In genomic region chr11:15221856-15222255, GRCm38 (mm10) we compare ENCODE assay signal across 29 mouse cellular contexts.
"Had no signal": no experiment of that assay in that cellular context is flagged by ENCODE, and none has a peak within 500 bp of the region (broad histone marks: within the 10 kb centered on the region; RNA-seq: fewer than 3 reads in every experiment).

No protein-coding gene starts in this region.

- ATAC-seq: hindbrain, embryonic 16.5 days; inflammation-experienced regulatory T-cells, adult 6 months; intestine, embryonic 15.5 days; liver, embryonic 12.5 days had no signal

- H3K9ac ChIP-seq: heart, embryonic 13.5 days; heart, embryonic 15.5 days; hindbrain, embryonic 12.5 days; hindbrain, embryonic 14.5 days; intestine, embryonic 15.5 days; kidney, embryonic 15.5 days; limb, embryonic 13.5 days; limb, embryonic 15.5 days; liver, embryonic 12.5 days; liver, embryonic 14.5 days had no signal

- DNase-seq: gastrocnemius, adult 2 months; gastrocnemius, postnatal 10 days; gastrocnemius, postnatal 25 days; heart, adult 2 months; heart, postnatal 14 days; heart, postnatal 4 days; kidney, adult 11 months; kidney, adult 2 months; kidney, adult 9 months; kidney, postnatal 14 days; kidney, postnatal 36 days; layer of hippocampus, adult 9-11 months; layer of hippocampus, postnatal 36 days; left cerebral cortex, postnatal 4 days had no signal

- H3K27ac ChIP-seq: gastrocnemius, adult 2 months; heart, adult 2 months; heart, embryonic 13.5 days; heart, embryonic 15.5 days; hindbrain, embryonic 10.5 days; hindbrain, embryonic 12.5 days; hindbrain, embryonic 14.5 days; intestine, embryonic 15.5 days; kidney, embryonic 15.5 days; kidney, postnatal 0 days; limb, embryonic 13.5 days; limb, embryonic 15.5 days; liver, embryonic 12.5 days; liver, embryonic 14.5 days had no signal

- H3K4me1 ChIP-seq: heart, embryonic 13.5 days; heart, embryonic 15.5 days; hindbrain, embryonic 10.5 days; hindbrain, embryonic 12.5 days; intestine, embryonic 15.5 days; kidney, embryonic 15.5 days; limb, embryonic 13.5 days; limb, embryonic 15.5 days; liver, embryonic 12.5 days had no signal

- H3K9me3 ChIP-seq: heart, embryonic 13.5 days; heart, embryonic 15.5 days; hindbrain, embryonic 10.5 days; hindbrain, embryonic 12.5 days; intestine, embryonic 15.5 days; kidney, embryonic 15.5 days; limb, embryonic 13.5 days; limb, embryonic 15.5 days; liver, embryonic 12.5 days had no signal

- H3K4me3 ChIP-seq: gastrocnemius, adult 2 months; heart, adult 2 months; heart, embryonic 13.5 days; heart, embryonic 15.5 days; hindbrain, embryonic 10.5 days; hindbrain, embryonic 12.5 days; intestine, embryonic 15.5 days; kidney, embryonic 15.5 days; limb, embryonic 13.5 days; limb, embryonic 15.5 days; liver, embryonic 12.5 days had no signal

- H3K36me3 ChIP-seq: heart, embryonic 13.5 days; heart, embryonic 15.5 days; hindbrain, embryonic 10.5 days; hindbrain, embryonic 12.5 days; intestine, embryonic 15.5 days; kidney, embryonic 15.5 days; limb, embryonic 13.5 days; limb, embryonic 15.5 days; liver, embryonic 12.5 days had no signal

- H3K4me2 ChIP-seq: heart, embryonic 11.5 days; heart, embryonic 13.5 days; heart, embryonic 15.5 days; hindbrain, embryonic 12.5 days; hindbrain, embryonic 14.5 days; intestine, embryonic 15.5 days; kidney, embryonic 15.5 days; limb, embryonic 13.5 days; limb, embryonic 15.5 days; liver, embryonic 12.5 days had no signal

- H3K27me3 ChIP-seq: heart, embryonic 13.5 days; heart, embryonic 15.5 days; hindbrain, embryonic 12.5 days; intestine, embryonic 15.5 days; kidney, embryonic 15.5 days; limb, embryonic 13.5 days; limb, embryonic 15.5 days; liver, embryonic 12.5 days had no signal
